Mouse (Mus musculus) lung, adult 2 months (tissue): ENCODE data around the gene Aph1c.

ENCODE experiments used
- CTCF ChIP-seq: fragments of 200-500 bp; IDR thresholded peaks from 2 replicates; pipeline ENCODE4 v1.5.1; 2011; ENCODE audit warnings: mild to moderate bottlenecking, low read length, control low read depth; ENCODE audit not compliant: insufficient read depth
- POLR2A ChIP-seq: fragments of 200-500 bp; IDR thresholded peaks from 2 replicates; pipeline ENCODE4 v1.6.1; 2011; ENCODE audit warnings: low read depth, mild to moderate bottlenecking, control low read depth, low read length, borderline replicate concordance; ENCODE audit errors: extremely low read depth

DNA sequence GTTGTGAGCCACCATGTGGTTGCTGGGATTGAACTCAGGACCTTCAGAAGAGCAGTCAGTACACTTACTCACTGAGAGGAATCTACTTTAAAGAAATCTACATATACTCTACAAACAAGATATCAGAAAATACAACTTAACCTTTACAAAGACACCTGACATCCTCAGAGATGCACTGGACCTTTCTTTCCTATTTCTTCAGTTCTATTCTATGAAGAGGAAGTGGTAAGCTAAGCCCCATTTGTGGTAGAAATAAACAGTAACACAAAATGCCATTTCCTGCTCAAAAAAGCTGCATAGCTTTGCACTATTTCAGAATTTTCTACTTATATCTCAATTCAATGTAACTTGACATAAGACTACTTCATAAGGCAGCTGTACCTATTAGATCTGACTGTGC lies 39.0 kb upstream of the Aph1c start:
- TF ChIP-seq CTCF (no peak), POLR2A (no peak)
